Mouse (Mus musculus): ENCODE results near the gene Plekhj1. TPM values are rescaled to one million over a fixed set of nuclear protein-coding genes. Genes with fewer than 3 reads are reported as not detected.

Plekhj1 gene
- polyA plus RNA-seq, 1 experiment from 2014 or later = 75.4 TPM

- ATAC-seq (ENCODE audit: insufficient number of reproducible peaks, insufficient read depth, low FRiP score, low read depth) = no peak
- Histone ChIP-seq H3K27me3 (ENCODE audit: control insufficient read depth, insufficient read depth, low read length) (no peaks in the 10 kb centered on the region), H3K4me1 (ENCODE audit: control insufficient read depth in 2 of 2, insufficient read depth in 2 of 2, low read length in 2 of 2) (peaks cover 43 to 56% of the 10 kb centered on the region in 2 experiments), H3K36me3 (ENCODE audit: control insufficient read depth, insufficient read depth, low read length) (peaks cover 13% of the 10 kb centered on the region), H3K9me3 (ENCODE audit: control insufficient read depth, low read length) (no peaks in the 10 kb centered on the region), H3K4me3 (ENCODE audit: control insufficient read depth in 1 of 2, insufficient read depth in 1 of 2, low read depth in 1 of 2, low read length in 2 of 2) (peak overlapping the region; percentile 10 to 21), H3K27ac (replicated peaks in 1 of 2; ENCODE audit: control insufficient read depth in 1 of 2, insufficient read depth in 1 of 2, low read depth in 2 of 2, low read length in 2 of 2) (peak overlapping the region in 1 of 2 experiments; percentile 7; a peak in 1 of 4 replicates), H3K9ac (ENCODE audit: low read length) (peak overlapping the region; percentile 78), H3K4me2 (ENCODE audit: low read length) (peak overlapping the region; percentile 77)
- WGBS = 8% methylated on average over 18 of the region's 18 CpGs
Measured at GRCm38 (mm10) chr10:80808985-80809632, 10.7 kb upstream of the Plekhj1 start.

GRCm38 (mm10) chr10:80808099-80808984, 9.9 kb upstream of the Plekhj1 start:
- Histone ChIP-seq H3K27me3 (ENCODE audit: control insufficient read depth, insufficient read depth, low read length) (no peaks in the 10 kb centered on the region), H3K27ac (replicated peaks in 1 of 2; ENCODE audit: control insufficient read depth in 1 of 2, insufficient read depth in 1 of 2, low read depth in 2 of 2, low read length in 2 of 2) (peak overlapping the region in 1 of 2 experiments; percentile 57; a peak in 1 of 4 replicates), H3K4me2 (ENCODE audit: low read length) (peak overlapping the region; percentile 77), H3K4me3 (ENCODE audit: control insufficient read depth in 1 of 2, insufficient read depth in 1 of 2, low read depth in 1 of 2, low read length in 2 of 2) (peak overlapping the region; percentile 10 to 21), H3K9me3 (ENCODE audit: control insufficient read depth, low read length) (no peaks in the 10 kb centered on the region), H3K9ac (ENCODE audit: low read length) (peak overlapping the region; percentile 78), H3K4me1 (ENCODE audit: control insufficient read depth in 2 of 2, insufficient read depth in 2 of 2, low read length in 2 of 2) (peaks cover 43 to 56% of the 10 kb centered on the region in 2 experiments), H3K36me3 (ENCODE audit: control insufficient read depth, insufficient read depth, low read length) (peaks cover 21% of the 10 kb centered on the region)
- 19% methylated on average over 40 of the region's 40 CpGs for WGBS
- ATAC-seq (ENCODE audit: insufficient number of reproducible peaks, insufficient read depth, low FRiP score, low read depth) = no peak

GRCm38 (mm10) chr10:80807057-80807627, 8.7 kb upstream of the Plekhj1 start:
- Histone ChIP-seq H3K9ac (ENCODE audit: low read length) (peak overlapping the region; percentile 78), H3K27me3 (ENCODE audit: control insufficient read depth, insufficient read depth, low read length) (no peaks in the 10 kb centered on the region), H3K9me3 (ENCODE audit: control insufficient read depth, low read length) (no peaks in the 10 kb centered on the region), H3K36me3 (ENCODE audit: control insufficient read depth, insufficient read depth, low read length) (peaks cover 33% of the 10 kb centered on the region), H3K4me3 (ENCODE audit: control insufficient read depth in 1 of 2, insufficient read depth in 1 of 2, low read depth in 1 of 2, low read length in 2 of 2) (peak overlapping the region; percentile 48 to 51), H3K4me1 (ENCODE audit: control insufficient read depth in 2 of 2, insufficient read depth in 2 of 2, low read length in 2 of 2) (peaks cover 36 to 53% of the 10 kb centered on the region in 2 experiments), H3K4me2 (ENCODE audit: low read length) (peak overlapping the region; percentile 77), H3K27ac (replicated peaks in 1 of 2; ENCODE audit: control insufficient read depth in 1 of 2, insufficient read depth in 1 of 2, low read depth in 2 of 2, low read length in 2 of 2) (peak overlapping the region; percentile 57 to 68)
- peak; percentile 49 for ATAC-seq (ENCODE audit: insufficient number of reproducible peaks, insufficient read depth, low FRiP score, low read depth)
- under 1% methylated on average over 58 of the region's 58 CpGs for WGBS

GRCm38 (mm10) chr10:80806341-80807056, 8.1 kb upstream of the Plekhj1 start:
- H3K9me3 ChIP-seq (ENCODE audit: control insufficient read depth, low read length) = no peaks in the 10 kb centered on the region
- peak overlapping the region; percentile 48 to 51 for H3K4me3 ChIP-seq (ENCODE audit: control insufficient read depth in 1 of 2, insufficient read depth in 1 of 2, low read depth in 1 of 2, low read length in 2 of 2)
- peak overlapping the region; percentile 77 for H3K4me2 ChIP-seq (ENCODE audit: low read length)
- 41% methylated on average over 34 of the region's 34 CpGs for WGBS
- peak overlapping the region; percentile 57 to 68; a peak in 3 of 4 replicates for H3K27ac ChIP-seq (replicated peaks in 1 of 2; ENCODE audit: control insufficient read depth in 1 of 2, insufficient read depth in 1 of 2, low read depth in 2 of 2, low read length in 2 of 2)
- H3K27me3 ChIP-seq (ENCODE audit: control insufficient read depth, insufficient read depth, low read length) = no peaks in the 10 kb centered on the region
- ATAC-seq (ENCODE audit: insufficient number of reproducible peaks, insufficient read depth, low FRiP score, low read depth) = no peak
- H3K36me3 ChIP-seq (ENCODE audit: control insufficient read depth, insufficient read depth, low read length) = peaks cover 39% of the 10 kb centered on the region
- H3K9ac ChIP-seq (ENCODE audit: low read length) = peak overlapping the region; percentile 78
- peaks cover 35 to 53% of the 10 kb centered on the region in 2 experiments for H3K4me1 ChIP-seq (ENCODE audit: control insufficient read depth in 2 of 2, insufficient read depth in 2 of 2, low read length in 2 of 2)

GRCm38 (mm10) chr10:80805925-80806324, 7.5 kb upstream of the Plekhj1 start:
- Histone ChIP-seq H3K9me3 (ENCODE audit: control insufficient read depth, low read length) (no peaks in the 10 kb centered on the region), H3K4me3 (ENCODE audit: control insufficient read depth in 1 of 2, insufficient read depth in 1 of 2, low read depth in 1 of 2, low read length in 2 of 2) (no peak overlapping the region), H3K36me3 (ENCODE audit: control insufficient read depth, insufficient read depth, low read length) (peaks cover 45% of the 10 kb centered on the region), H3K9ac (ENCODE audit: low read length) (no peak overlapping the region), H3K4me1 (ENCODE audit: control insufficient read depth in 2 of 2, insufficient read depth in 2 of 2, low read length in 2 of 2) (peaks cover 35 to 53% of the 10 kb centered on the region in 2 experiments), H3K27me3 (ENCODE audit: control insufficient read depth, insufficient read depth, low read length) (no peaks in the 10 kb centered on the region), H3K27ac (replicated peaks in 1 of 2; ENCODE audit: control insufficient read depth in 1 of 2, insufficient read depth in 1 of 2, low read depth in 2 of 2, low read length in 2 of 2) (no peak overlapping the region), H3K4me2 (ENCODE audit: low read length) (no peak overlapping the region)
- 18% methylated on average over 3 of the region's 3 CpGs for WGBS
- peak; percentile 28; the same call in 1 of the 2 replicates for ATAC-seq (ENCODE audit: insufficient number of reproducible peaks, insufficient read depth, low FRiP score, low read depth)

GRCm38 (mm10) chr10:80805322-80805721, 6.9 kb upstream of the Plekhj1 start:
- H3K9ac ChIP-seq (ENCODE audit: low read length) = peak overlapping the region; percentile 42; the same call in 1 of the 2 replicates
- 79% methylated on average over 5 of the region's 5 CpGs for WGBS
- ATAC-seq (ENCODE audit: insufficient number of reproducible peaks, insufficient read depth, low FRiP score, low read depth) = no peak
- no peak overlapping the region for H3K4me3 ChIP-seq (ENCODE audit: control insufficient read depth in 1 of 2, insufficient read depth in 1 of 2, low read depth in 1 of 2, low read length in 2 of 2)
- 0 out of 4 replicates have a peak overlapping the region, but pooled peaks of 1 of the 2 experiments have one; percentile 17 for H3K27ac ChIP-seq (replicated peaks in 1 of 2; ENCODE audit: control insufficient read depth in 1 of 2, insufficient read depth in 1 of 2, low read depth in 2 of 2, low read length in 2 of 2)
- H3K27me3 ChIP-seq (ENCODE audit: control insufficient read depth, insufficient read depth, low read length) = no peaks in the 10 kb centered on the region
- no peak overlapping the region for H3K4me2 ChIP-seq (ENCODE audit: low read length)
- no peaks in the 10 kb centered on the region for H3K9me3 ChIP-seq (ENCODE audit: control insufficient read depth, low read length)
- H3K36me3 ChIP-seq (ENCODE audit: control insufficient read depth, insufficient read depth, low read length) = peaks cover 51% of the 10 kb centered on the region
- peaks cover 33 to 51% of the 10 kb centered on the region in 2 experiments for H3K4me1 ChIP-seq (ENCODE audit: control insufficient read depth in 2 of 2, insufficient read depth in 2 of 2, low read length in 2 of 2)

DNA sequence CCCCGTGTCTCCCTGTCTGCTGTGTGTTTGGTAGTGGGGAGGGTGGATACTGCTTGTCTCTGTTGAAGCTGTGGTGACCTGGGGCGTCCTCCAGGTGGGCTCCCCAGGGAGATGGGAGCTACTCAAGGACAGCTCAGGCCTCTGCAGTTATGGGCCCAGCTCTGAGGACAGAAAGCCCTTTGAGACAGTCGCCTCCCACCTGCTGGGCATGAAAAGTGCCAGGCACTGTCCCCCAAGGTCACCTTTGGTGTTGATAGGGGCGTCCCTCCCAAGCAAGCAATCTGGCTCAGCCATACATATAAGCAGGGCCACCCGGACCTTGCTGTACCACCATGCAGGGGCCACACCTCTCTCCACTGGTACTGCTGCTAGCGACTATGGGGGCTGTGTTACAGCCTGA, 6.5 kb upstream of the Plekhj1 start, which contains the start of gene Amh:
Gene Amh (plus strand): TSS at position 328 of the 400 bp plus-strand sequence.
- Histone ChIP-seq H3K27ac (replicated peaks in 1 of 2; ENCODE audit: control insufficient read depth in 1 of 2, insufficient read depth in 1 of 2, low read depth in 2 of 2, low read length in 2 of 2) (peak within 1 kb of the TSS in 1 of 2 experiments; percentile 17; a peak in 1 of 4 replicates), H3K9ac (ENCODE audit: low read length) (peak within 1 kb of the TSS; percentile 42), H3K36me3 (ENCODE audit: control insufficient read depth, insufficient read depth, low read length) (peaks cover 51% of the 10 kb centered on the region), H3K9me3 (ENCODE audit: control insufficient read depth, low read length) (no peaks in the 10 kb centered on the region), H3K27me3 (ENCODE audit: control insufficient read depth, insufficient read depth, low read length) (no peaks in the 10 kb centered on the region), H3K4me1 (ENCODE audit: control insufficient read depth in 2 of 2, insufficient read depth in 2 of 2, low read length in 2 of 2) (peaks cover 30 to 48% of the 10 kb centered on the region in 2 experiments), H3K4me3 (ENCODE audit: control insufficient read depth in 1 of 2, insufficient read depth in 1 of 2, low read depth in 1 of 2, low read length in 2 of 2) (no peak within 1 kb of the TSS), H3K4me2 (ENCODE audit: low read length) (no peak within 1 kb of the TSS)
- WGBS = 45% methylated on average over 6 of the region's 6 CpGs
- no peak for ATAC-seq (ENCODE audit: insufficient number of reproducible peaks, insufficient read depth, low FRiP score, low read depth)

All from heart, embryonic 14.5 days (tissue).